Mouse (Mus musculus) liver, adult 2 months (tissue): ENCODE results near the gene Olfr1274-ps.
"Not testable (repeated sequence)": the region's sequence is repeated elsewhere in the genome, so short reads cannot be mapped to it uniquely, and the experiment has no call there.

ENCODE experiments used
- CTCF ChIP-seq: fragments of 200-500 bp; IDR thresholded peaks from 2 replicates; pipeline ENCODE4 v1.5.1; 2011; ENCODE audit warnings: low read depth, low read length, control low read depth
- POLR2A ChIP-seq: fragments of 200-500 bp; IDR thresholded peaks from 2 replicates; pipeline ENCODE4 v1.6.1; 2011; ENCODE audit warnings: low read length, control low read depth; ENCODE audit not compliant: insufficient read depth; ENCODE audit errors: extremely low read depth

GRCm38 (mm10) chr2:90437453-90437852, 39.0 kb downstream of the Olfr1274-ps start:
- TF ChIP-seq POLR2A, CTCF: not testable (repeated sequence)
